Mouse (Mus musculus) kidney, embryonic 14.5 days (tissue): ENCODE data around the gene Caln1. TPM values are rescaled to one million over a fixed set of nuclear protein-coding genes. Genes with fewer than 3 reads are reported as not detected.

ENCODE experiments used
- ATAC-seq: fragments of 200-750 bp; cut with Nextera tagmentation; 2 replicates; pipeline ENCODE4 v1.8.0; 2017; ENCODE audit warnings: moderate number of reproducible peaks, mild to moderate bottlenecking, moderate TSS enrichment, moderate library complexity; ENCODE audit not compliant: low FRiP score, low TSS enrichment
- H3K27ac ChIP-seq: fragments of 300-500 bp; sonication (generic); 2 replicates; pipeline ENCODE4 v1.5.1; 2014; ENCODE audit warnings: low read depth, mild to moderate bottlenecking, low read length, moderate library complexity, mixed read lengths
- H3K27me3 ChIP-seq: fragments of 300-500 bp; sonication (generic); 2 replicates; pipeline ENCODE4 v1.6.1; 2014; ENCODE audit warnings: mild to moderate bottlenecking, low read length; ENCODE audit not compliant: control insufficient read depth, insufficient read depth
- H3K36me3 ChIP-seq: fragments of 300-500 bp; sonication (generic); 2 replicates; pipeline ENCODE4 v1.6.1; 2014; ENCODE audit warnings: low read length, mixed read lengths; ENCODE audit not compliant: control insufficient read depth, insufficient read depth
- H3K4me1 ChIP-seq: fragments of 300-500 bp; sonication (generic); 2 replicates; pipeline ENCODE4 v1.6.1; 2014; ENCODE audit warnings: low read length, mixed read lengths; ENCODE audit not compliant: control insufficient read depth, insufficient read depth
- H3K4me2 ChIP-seq: fragments of 300-500 bp; sonication (generic); replicated peaks from 2 replicates; pipeline ENCODE4 v1.6.1; 2014; ENCODE audit warnings: low read depth, mild to moderate bottlenecking, low read length
- H3K4me3 ChIP-seq: fragments of 300-500 bp; sonication (generic); 2 replicates; pipeline ENCODE4 v1.5.1; 2014; ENCODE audit warnings: mild to moderate bottlenecking, low read length
- H3K9ac ChIP-seq: fragments of 300-500 bp; sonication (generic); 2 replicates; pipeline ENCODE4 v1.6.1; 2014; ENCODE audit warnings: low read depth, mild to moderate bottlenecking, low read length, moderate library complexity
- H3K9me3 ChIP-seq: fragments of 300-500 bp; sonication (generic); 2 replicates; pipeline ENCODE4 v1.6.1; 2016; ENCODE audit warnings: low read length; ENCODE audit not compliant: control insufficient read depth
- WGBS: fragments of 180-500 bp; shearing (Covaris S2); extraction: QIAGEN DNeasy Blood & Tissue Kit; methylation state at CpG from one replicate; pipeline ENCODE4 v1.1.7; 2014; 5-methylcytosine and 5-hydroxymethylcytosine counted together
- polyA plus RNA-seq: library from polyadenylated mRNA; unstranded; fragments of >200 nt; fragmentation: Nextera tagmentation; extraction: Ambion mirVana; gene quantifications from 2 replicates; pipeline ENCODE4 v1.2.1, GENCODE M21; 2014

Gene Caln1
- polyA plus RNA-seq, 1 experiment from 2014 or later = 0.27 TPM

DNA sequence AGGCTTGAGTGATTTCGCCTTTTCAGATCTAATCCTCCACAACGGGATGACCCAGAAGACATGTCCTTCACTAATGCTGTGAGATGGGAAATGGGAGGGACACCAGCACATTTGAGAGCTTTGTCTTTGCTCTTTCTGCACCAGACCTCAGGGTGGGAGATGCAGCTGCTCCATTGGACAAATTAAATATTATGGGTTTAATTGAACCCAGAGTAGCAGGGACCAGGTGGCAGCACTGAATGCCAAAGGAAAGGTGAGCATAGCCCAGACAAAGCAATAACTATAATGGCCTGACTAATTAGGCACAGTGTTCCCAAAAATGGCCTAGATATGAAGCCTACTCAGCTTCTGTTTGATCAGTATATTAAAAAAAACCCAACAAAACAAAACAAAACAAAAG is 158.2 kb downstream of the Caln1 start:
- Histone ChIP-seq H3K9ac (no peak overlapping the region), H3K4me1 (no peaks in the 10 kb centered on the region), H3K36me3 (no peaks in the 10 kb centered on the region), H3K4me3 (no peak overlapping the region), H3K9me3 (no peaks in the 10 kb centered on the region), H3K27me3 (no peaks in the 10 kb centered on the region), H3K4me2 (no peak overlapping the region), H3K27ac (no peak overlapping the region)
- ATAC-seq = no peak
- WGBS = 93% methylated on average over 2 of the region's 2 CpGs

DNA sequence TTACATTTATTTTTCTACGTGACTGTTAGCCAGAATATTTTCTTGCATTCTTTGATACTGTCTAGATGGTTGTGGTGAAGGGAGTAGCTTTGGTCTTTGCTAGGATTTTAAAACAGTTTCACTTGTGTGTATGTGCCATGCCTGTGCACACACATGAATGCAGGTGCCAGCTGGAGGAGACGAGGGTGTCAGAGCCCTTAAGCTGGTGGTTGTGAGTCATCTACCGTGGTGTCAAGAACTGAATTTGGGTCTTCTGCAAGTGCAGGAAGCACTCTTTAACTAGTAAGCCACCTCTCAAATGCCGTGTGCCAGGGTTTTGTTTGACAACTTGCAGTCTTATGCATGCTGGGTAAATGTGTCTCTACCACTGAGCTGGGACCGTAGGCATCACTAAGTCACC is 178.2 kb downstream of the Caln1 start:
- no peak overlapping the region for H3K4me2 ChIP-seq
- no peak overlapping the region for H3K4me3 ChIP-seq
- no peak overlapping the region for H3K27ac ChIP-seq
- no peaks in the 10 kb centered on the region for H3K4me1 ChIP-seq
- no peaks in the 10 kb centered on the region for H3K36me3 ChIP-seq
- no peak overlapping the region for H3K9ac ChIP-seq
- ATAC-seq = no peak
- H3K27me3 ChIP-seq = no peaks in the 10 kb centered on the region
- 90% methylated on average over 5 of the region's 5 CpGs for WGBS
- H3K9me3 ChIP-seq = no peaks in the 10 kb centered on the region

DNA sequence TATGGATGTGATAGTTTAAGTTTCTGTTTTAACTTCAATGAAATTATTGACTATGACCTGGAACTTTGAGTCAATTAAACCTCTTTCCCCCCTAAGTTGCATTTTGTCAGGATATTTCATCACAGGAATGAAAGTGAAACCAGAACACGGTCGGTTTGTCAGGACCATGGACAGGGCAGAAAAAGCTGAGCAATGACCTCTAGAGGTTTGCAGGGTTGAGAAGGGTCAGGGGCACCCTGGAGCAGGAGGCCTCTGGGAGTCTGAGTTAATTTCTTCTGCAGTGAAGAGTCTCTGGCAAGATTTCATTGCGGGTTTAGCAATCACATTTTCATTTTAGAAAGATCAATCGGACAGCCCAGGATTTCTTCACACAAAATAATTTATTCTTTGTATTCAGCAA is 184.7 kb downstream of the Caln1 start:
- Histone ChIP-seq H3K4me1 (no peaks in the 10 kb centered on the region), H3K9ac (no peak overlapping the region), H3K36me3 (no peaks in the 10 kb centered on the region), H3K27me3 (no peaks in the 10 kb centered on the region), H3K9me3 (no peaks in the 10 kb centered on the region), H3K27ac (no peak overlapping the region), H3K4me3 (no peak overlapping the region), H3K4me2 (no peak overlapping the region)
- WGBS = 59% methylated on average over 4 of the region's 4 CpGs
- ATAC-seq = no peak

DNA sequence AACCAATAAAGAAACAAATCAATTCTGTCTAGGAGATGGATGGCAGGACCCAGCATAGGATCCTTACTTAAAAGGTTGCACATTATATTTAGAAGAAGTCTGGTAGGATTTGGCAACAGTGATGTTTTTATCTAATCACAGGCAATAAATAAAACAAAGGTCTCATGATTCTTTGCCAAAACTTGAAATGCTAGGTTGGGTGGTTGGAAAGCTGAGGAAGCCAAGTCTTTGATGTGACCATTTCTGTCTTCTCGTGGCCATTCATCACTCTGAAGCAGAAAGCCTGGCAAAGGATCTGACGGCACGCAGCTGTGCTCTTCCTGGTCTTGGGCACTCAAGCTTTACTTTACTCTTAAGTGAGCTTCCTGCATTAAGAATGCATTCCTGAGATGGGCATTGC is 193.9 kb downstream of the Caln1 start:
- H3K9ac ChIP-seq = no peak overlapping the region
- H3K4me2 ChIP-seq = no peak overlapping the region
- 38% methylated on average over 3 of the region's 3 CpGs for WGBS
- no peak overlapping the region for H3K4me3 ChIP-seq
- no peaks in the 10 kb centered on the region for H3K27me3 ChIP-seq
- no peaks in the 10 kb centered on the region for H3K4me1 ChIP-seq
- no peak overlapping the region for H3K27ac ChIP-seq
- no peak for ATAC-seq
- no peaks in the 10 kb centered on the region for H3K36me3 ChIP-seq
- no peaks in the 10 kb centered on the region for H3K9me3 ChIP-seq

DNA sequence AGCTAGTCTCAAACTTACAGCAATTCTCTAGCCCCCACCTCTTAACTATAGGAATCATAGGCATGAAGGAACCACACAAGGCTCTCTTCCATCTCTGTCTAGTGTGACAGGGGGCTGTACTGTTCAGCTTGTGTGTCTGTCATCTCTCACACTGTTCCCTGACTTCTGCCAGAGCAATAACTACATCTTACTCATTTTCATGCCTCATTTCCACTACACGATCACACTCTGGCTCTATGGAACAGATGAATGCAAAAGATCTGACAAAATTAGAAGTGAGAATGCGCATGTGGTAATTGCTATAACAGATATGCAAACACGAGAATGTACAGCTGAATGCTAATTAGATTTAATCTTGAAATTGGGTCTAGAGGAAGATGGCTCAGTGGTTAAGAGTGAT is 196.7 kb downstream of the Caln1 start:
- H3K9ac ChIP-seq = no peak overlapping the region
- WGBS = 91% methylated on average over 3 of the region's 3 CpGs
- no peaks in the 10 kb centered on the region for H3K27me3 ChIP-seq
- H3K36me3 ChIP-seq = no peaks in the 10 kb centered on the region
- no peak overlapping the region for H3K27ac ChIP-seq
- no peak for ATAC-seq
- no peaks in the 10 kb centered on the region for H3K4me1 ChIP-seq
- H3K4me2 ChIP-seq = no peak overlapping the region
- H3K4me3 ChIP-seq = no peak overlapping the region
- H3K9me3 ChIP-seq = no peaks in the 10 kb centered on the region

DNA sequence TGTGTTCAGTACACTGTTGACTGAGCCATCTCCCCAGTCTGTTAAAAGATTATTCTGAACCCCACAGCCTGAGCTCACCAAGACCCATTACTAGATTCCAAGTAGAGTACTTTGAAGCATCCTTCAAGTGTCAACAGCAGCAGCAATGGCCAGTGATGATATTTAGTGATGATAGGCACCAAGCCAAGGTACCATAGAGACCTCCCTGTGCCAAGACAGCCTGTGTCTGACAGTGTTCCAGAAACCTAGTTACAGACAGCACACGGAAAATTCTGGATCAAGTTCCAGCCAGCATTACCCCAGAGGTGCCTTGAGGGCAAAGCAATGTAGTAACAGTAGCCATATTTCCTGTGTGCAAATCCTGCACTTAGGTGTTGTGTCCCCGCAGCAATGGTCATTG is 208.3 kb downstream of the Caln1 start:
- ATAC-seq = no peak
- Histone ChIP-seq H3K27me3 (no peaks in the 10 kb centered on the region), H3K36me3 (no peaks in the 10 kb centered on the region), H3K27ac (no peak overlapping the region), H3K4me2 (no peak overlapping the region), H3K4me1 (no peaks in the 10 kb centered on the region), H3K9ac (no peak overlapping the region), H3K4me3 (no peak overlapping the region), H3K9me3 (no peaks in the 10 kb centered on the region)
- 82% methylated on average over 2 of the region's 2 CpGs for WGBS

DNA sequence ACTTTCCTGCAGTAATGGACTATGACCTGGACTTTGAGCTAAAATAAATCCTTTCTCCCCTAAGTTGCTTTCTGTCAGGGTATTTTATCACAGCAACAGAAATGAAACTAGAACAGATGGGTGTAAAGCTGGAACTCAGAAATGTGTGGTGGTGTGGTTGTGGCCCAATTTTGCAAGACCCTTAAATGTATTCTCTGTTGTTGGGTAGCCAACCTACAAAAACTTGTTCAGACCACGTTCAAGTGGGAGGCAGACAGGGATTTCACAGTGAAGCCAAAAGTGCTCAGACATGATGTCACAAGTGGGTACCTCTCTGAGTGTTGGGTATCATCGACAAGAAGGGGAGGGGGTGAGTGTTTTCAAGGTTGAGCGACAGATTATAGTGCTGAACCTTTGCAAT is 214.8 kb downstream of the Caln1 start:
- WGBS = 91% methylated on average over 3 of the region's 3 CpGs
- Histone ChIP-seq H3K4me3 (no peak overlapping the region), H3K9ac (no peak overlapping the region), H3K36me3 (no peaks in the 10 kb centered on the region), H3K27ac (no peak overlapping the region), H3K27me3 (no peaks in the 10 kb centered on the region), H3K4me1 (no peaks in the 10 kb centered on the region), H3K4me2 (no peak overlapping the region), H3K9me3 (no peaks in the 10 kb centered on the region)
- ATAC-seq = no peak

DNA sequence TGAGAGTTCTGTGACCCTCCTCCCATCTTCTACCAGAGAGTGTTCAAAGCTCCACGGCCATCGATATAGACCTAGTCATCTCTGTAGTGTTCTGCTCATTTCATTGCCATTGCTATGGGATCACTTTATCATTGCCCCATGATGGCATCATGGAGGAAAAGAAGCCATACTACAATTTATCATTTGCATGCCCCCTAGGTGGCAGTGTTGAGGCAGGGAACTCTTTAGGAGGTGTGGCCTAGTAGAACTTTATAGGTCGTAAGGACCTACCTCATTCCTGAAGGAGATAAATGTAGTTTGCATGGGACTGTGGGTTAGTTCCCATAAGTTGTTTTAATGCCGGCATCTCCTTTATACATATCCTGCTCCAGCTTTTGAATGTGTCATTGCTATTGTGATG is 217.0 kb downstream of the Caln1 start:
- Histone ChIP-seq H3K9ac (no peak overlapping the region), H3K27me3 (no peaks in the 10 kb centered on the region), H3K4me1 (no peaks in the 10 kb centered on the region), H3K27ac (no peak overlapping the region), H3K4me3 (no peak overlapping the region), H3K4me2 (no peak overlapping the region), H3K36me3 (no peaks in the 10 kb centered on the region), H3K9me3 (no peaks in the 10 kb centered on the region)
- ATAC-seq = no peak
- 94% methylated on average over 4 of the region's 4 CpGs for WGBS

DNA sequence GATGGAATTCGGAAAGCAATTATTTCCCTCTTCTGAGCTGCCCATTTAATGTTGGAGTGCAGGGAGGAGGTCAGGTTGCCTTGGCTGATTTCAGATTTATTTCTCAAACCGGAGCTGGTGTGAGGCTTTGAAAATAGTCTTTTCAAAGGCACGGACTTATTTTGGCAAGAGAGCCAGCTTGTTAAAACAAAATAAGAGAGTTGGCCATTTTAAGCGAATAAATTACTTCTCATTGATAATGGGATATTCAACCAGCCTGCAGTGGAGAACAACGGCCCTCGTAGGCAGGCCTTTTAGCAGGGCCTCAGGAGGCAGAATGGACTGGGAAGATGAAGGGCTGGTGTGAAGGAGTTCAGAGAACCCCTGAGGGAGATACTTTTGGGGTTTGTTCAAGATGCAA is 227.3 kb downstream of the Caln1 start:
- H3K9me3 ChIP-seq = no peaks in the 10 kb centered on the region
- 27% methylated on average over 6 of the region's 6 CpGs for WGBS
- H3K4me1 ChIP-seq = no peaks in the 10 kb centered on the region
- H3K27ac ChIP-seq = no peak overlapping the region
- no peak overlapping the region for H3K4me3 ChIP-seq
- no peak overlapping the region for H3K4me2 ChIP-seq
- H3K27me3 ChIP-seq = no peaks in the 10 kb centered on the region
- no peak overlapping the region for H3K9ac ChIP-seq
- no peak for ATAC-seq
- H3K36me3 ChIP-seq = no peaks in the 10 kb centered on the region

DNA sequence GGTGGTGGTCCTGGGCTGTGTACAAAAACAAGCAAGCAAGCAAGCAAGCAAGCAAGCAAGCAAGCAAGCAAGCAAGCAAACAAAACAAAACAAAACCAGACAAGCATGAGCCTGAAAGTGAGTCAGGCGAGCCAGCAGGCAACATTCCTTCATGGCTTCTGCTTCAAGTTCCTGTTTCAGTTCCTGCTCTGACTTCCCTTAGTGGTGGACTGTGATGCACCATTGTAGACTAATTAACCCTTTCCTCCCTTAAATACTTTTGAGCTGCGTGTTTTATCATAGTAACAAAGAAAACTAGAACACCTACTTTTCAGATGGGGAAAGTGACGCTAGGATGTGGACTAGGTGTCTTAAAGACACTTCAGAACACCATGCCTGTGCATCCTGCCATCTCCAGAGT is 244.4 kb downstream of the Caln1 start:
- no peak overlapping the region for H3K27ac ChIP-seq
- peaks cover 3% of the 10 kb centered on the region; the same call in 1 of the 2 replicates for H3K4me1 ChIP-seq
- H3K36me3 ChIP-seq = no peaks in the 10 kb centered on the region
- 74% methylated on average over 3 of the region's 3 CpGs for WGBS
- H3K9ac ChIP-seq = no peak overlapping the region
- H3K27me3 ChIP-seq = no peaks in the 10 kb centered on the region
- no peaks in the 10 kb centered on the region for H3K9me3 ChIP-seq
- no peak overlapping the region for H3K4me2 ChIP-seq
- no peak overlapping the region for H3K4me3 ChIP-seq
- ATAC-seq = no peak
